Mouse (Mus musculus): ENCODE results near the gene Camta2.

DNA sequence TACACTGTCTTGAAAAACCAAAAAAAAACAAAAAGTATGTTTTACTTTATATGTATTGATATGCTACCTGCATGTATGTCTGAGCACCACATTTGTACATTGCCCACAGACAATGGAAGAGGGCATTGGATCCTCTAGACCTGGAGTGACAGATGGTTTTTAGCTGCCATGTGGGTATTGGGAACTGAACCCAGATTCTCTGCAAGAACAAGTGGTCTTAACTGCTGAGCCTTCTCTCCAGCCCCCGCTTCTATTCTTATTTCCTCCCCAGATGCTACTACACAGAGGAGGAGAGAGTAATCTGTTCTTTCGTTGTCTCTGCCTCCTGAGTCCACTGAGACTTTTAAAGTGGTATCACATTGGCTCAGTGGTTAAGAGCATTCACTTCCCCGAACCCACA lies 5.6 kb upstream of the Camta2 start:
- no peak for TF ChIP-seq CTCF (IDR thresholded peaks at IDR 0.05; ENCODE audit: insufficient read depth, low read length)
- TF ChIP-seq POLR2A (IDR thresholded peaks at IDR 0.05; ENCODE audit: borderline replicate concordance, extremely low read depth, low read depth, low read length), result no peak

Measured in lung, adult 2 months (tissue).